ENCODE assay signal across 15 mouse cellular contexts in genomic region chr1:14672393-14672999, GRCm38 (mm10).
"Had no signal": no experiment of that assay in that cellular context is flagged by ENCODE, and none has a peak within 500 bp of the region (broad histone marks: within the 10 kb centered on the region; RNA-seq: fewer than 3 reads in every experiment).

No protein-coding gene starts in this region.

- H3K4me2 ChIP-seq: intestine, embryonic 15.5 days; limb, embryonic 12.5 days; liver, embryonic 13.5 days; lung, embryonic 15.5 days; midbrain, embryonic 13.5 days had no signal

- H3K36me3 ChIP-seq: intestine, embryonic 15.5 days; limb, embryonic 12.5 days; liver, embryonic 13.5 days; lung, embryonic 15.5 days; midbrain, embryonic 13.5 days had no signal

- DNase-seq: kidney, adult 9 months; liver; liver, embryonic 13.5 days; liver, postnatal 0 days; lung, postnatal 14 days; right cerebral cortex, postnatal 25 days; thymus, postnatal 4 days had no signal

- H3K27me3 ChIP-seq: intestine, embryonic 15.5 days; liver, embryonic 13.5 days; lung, embryonic 15.5 days; megakaryocyte, embryonic 14.5 days; midbrain, embryonic 13.5 days had no signal

- H3K4me1 ChIP-seq: intestine, embryonic 15.5 days; limb, embryonic 12.5 days; liver, embryonic 13.5 days; lung, embryonic 15.5 days; megakaryocyte, embryonic 14.5 days; midbrain, embryonic 13.5 days had no signal

- ATAC-seq: intestine, embryonic 15.5 days; liver, postnatal 0 days; midbrain, embryonic 13.5 days had no signal

- H3K9me3 ChIP-seq: intestine, embryonic 15.5 days; limb, embryonic 12.5 days; liver, embryonic 13.5 days; lung, embryonic 15.5 days; megakaryocyte, embryonic 14.5 days; midbrain, embryonic 13.5 days had no signal

- H3K27ac ChIP-seq: intestine, embryonic 15.5 days; left cerebral cortex, adult 2 months; limb, embryonic 12.5 days; liver, embryonic 13.5 days; lung, embryonic 15.5 days; macrophage; midbrain, embryonic 13.5 days had no signal

- H3K9ac ChIP-seq: intestine, embryonic 15.5 days; limb, embryonic 12.5 days; liver, embryonic 13.5 days; liver, postnatal 0 days; lung, embryonic 15.5 days; midbrain, embryonic 13.5 days had no signal

- H3K4me3 ChIP-seq: intestine, embryonic 15.5 days; left cerebral cortex, adult 2 months; limb, embryonic 12.5 days; liver, embryonic 13.5 days; lung, embryonic 15.5 days; megakaryocyte, embryonic 14.5 days; midbrain, embryonic 13.5 days; myocyte had no signal
